ENCODE assay signal across 8 mouse cellular contexts in the genomic region with DNA sequence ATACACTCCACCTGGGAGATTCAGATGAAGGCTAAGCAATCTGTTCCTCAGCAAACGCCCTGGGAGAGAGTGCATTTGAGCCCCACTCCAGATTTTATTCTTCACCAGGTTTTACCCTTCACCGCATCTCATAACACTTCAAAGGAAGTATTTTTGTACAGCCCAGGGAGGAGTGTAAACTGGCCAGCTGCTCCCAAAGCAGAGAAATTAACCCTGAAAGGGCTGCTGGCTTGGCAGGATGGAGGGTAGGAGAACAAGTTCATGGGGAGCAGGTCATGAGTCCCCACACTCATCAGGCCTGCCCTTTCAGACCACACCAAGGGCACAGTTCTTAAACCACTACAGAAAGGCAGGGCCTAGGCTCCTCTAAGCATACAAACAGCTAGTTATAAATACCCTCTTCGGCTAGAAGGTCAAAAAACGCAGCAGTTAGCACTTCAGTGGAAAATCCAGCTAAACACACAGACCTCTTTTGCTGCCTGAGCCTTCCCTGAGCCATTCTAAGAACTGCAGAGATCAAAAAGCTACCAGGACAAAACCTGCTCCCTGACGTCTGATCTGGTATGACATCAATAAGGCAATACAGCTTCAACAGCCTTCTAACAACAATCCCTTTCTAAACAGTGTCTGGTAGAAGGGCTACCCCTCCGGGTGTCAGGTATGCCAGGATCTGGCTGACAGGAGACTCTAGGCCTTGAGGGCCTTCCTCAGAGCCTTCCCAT. TPM values are rescaled to one million over a fixed set of nuclear protein-coding genes. Genes with fewer than 3 reads are reported as not detected.
DNase-seq lines count a peak whose midpoint lies in the region; ATAC-seq lines count a peak whose summit lies in the region.

No protein-coding gene starts in this region.

- peak; percentile 41; the same call in 1 of the 2 replicates for ATAC-seq in forebrain, embryonic 12.5 days (ENCODE audit: low FRiP score)
- ATAC-seq in midbrain, embryonic 16.5 days = peak; percentile 64
- ATAC-seq in megakaryocyte progenitor cell, adult 5-6 weeks (replicated peaks; ENCODE audit: poor library complexity) = no peak

- H3K4me1 ChIP-seq in forebrain, embryonic 12.5 days = peaks cover 69% of the 10 kb centered on the region
- peaks cover 31% of the 10 kb centered on the region for H3K4me1 ChIP-seq in midbrain, embryonic 16.5 days (ENCODE audit: control insufficient read depth, insufficient read depth, low read length)

- WGBS in forebrain, embryonic 12.5 days = 13% methylated on average over 6 of the region's 6 CpGs
- WGBS in midbrain, embryonic 16.5 days = 5% methylated on average over 6 of the region's 6 CpGs

- H3K36me3 ChIP-seq in forebrain, embryonic 12.5 days (replicated peaks) = no peaks in the 10 kb centered on the region
- H3K36me3 ChIP-seq in midbrain, embryonic 16.5 days (ENCODE audit: control insufficient read depth, insufficient read depth, low read length) = no peaks in the 10 kb centered on the region

- H3K9me3 ChIP-seq in forebrain, embryonic 12.5 days = no peaks in the 10 kb centered on the region
- no peaks in the 10 kb centered on the region for H3K9me3 ChIP-seq in midbrain, embryonic 16.5 days (replicated peaks; ENCODE audit: control insufficient read depth, low read length, poor library complexity, severe bottlenecking)

- H3K4me3 ChIP-seq in forebrain, embryonic 12.5 days (replicated peaks) = no peak overlapping the region
- H3K4me3 ChIP-seq in midbrain, embryonic 16.5 days (ENCODE audit: low read depth, low read length) = no peak overlapping the region

- intact Hi-C loops in left cerebral cortex, postnatal 25 days (cut with DNase I) = no loop called here

- peak overlapping the region; percentile 21; the same call in 1 of the 2 replicates for H3K4me2 ChIP-seq in forebrain, embryonic 12.5 days
- no peak overlapping the region for H3K4me2 ChIP-seq in midbrain, embryonic 16.5 days (ENCODE audit: low read length)

- H3K27ac ChIP-seq in forebrain, embryonic 12.5 days = peak overlapping the region; percentile 61
- peak overlapping the region; percentile 69 for H3K27ac ChIP-seq in midbrain, embryonic 16.5 days (ENCODE audit: low read length)

- no peak overlapping the region for H3K9ac ChIP-seq in forebrain, embryonic 12.5 days
- no peak overlapping the region for H3K9ac ChIP-seq in midbrain, embryonic 16.5 days (ENCODE audit: low read depth, low read length)

- DNase-seq in right cerebral cortex, adult 2 months (ENCODE audit: low spot score in 2 of 2) = peak; percentile 22 to 46
- DNase-seq in right cerebral cortex, postnatal 36 days (ENCODE audit: low spot score in 2 of 2) = no peak
- peak; percentile 62 for DNase-seq in hindlimb bud, embryonic 11.5 days (ENCODE audit: extremely low spot score, low read depth, low spot score)
- DNase-seq in left cerebral cortex, postnatal 25 days (ENCODE audit: low spot score in 2 of 2) = peak; percentile 37 to 71
- no peak for DNase-seq in cerebellum, adult 9-10 months

- H3K27me3 ChIP-seq in forebrain, embryonic 12.5 days = no peaks in the 10 kb centered on the region
- H3K27me3 ChIP-seq in midbrain, embryonic 16.5 days (ENCODE audit: control insufficient read depth, insufficient read depth, low read depth, low read length) = no peaks in the 10 kb centered on the region

RNA-seq across cellular contexts. Expression of gene Znrf3, which starts 28.9 kb away (rescaled TPM):
- 9.0 and 10.3 TPM in 2 replicates for polyA plus RNA-seq in forebrain, embryonic 12.5 days (2016; fragmentation: Nextera tagmentation; extraction: Ambion mirVana)
- 10 to 100 TPM; 19.6 to 20.0 TPM for total RNA-seq in left cerebral cortex, postnatal 25 days (2021)
- 7.7 and 9.0 TPM in 2 replicates for polyA plus RNA-seq in midbrain, embryonic 16.5 days (2015; fragmentation: Nextera tagmentation; extraction: Ambion mirVana)
- 4.7 and 9.3 TPM in 2 replicates for total RNA-seq in megakaryocyte progenitor cell, adult 5-6 weeks (2015)
- 2.1 and 2.7 TPM in 2 replicates for total RNA-seq in megakaryocyte progenitor cell, adult 5-6 weeks (2017)

Comparison
In these comparisons a context has a peak if more than half of its experiments do, and no peak if none do; other contexts are left out.
1. DNase-seq: peak in right cerebral cortex, adult 2 months (2 of 2), hindlimb bud, embryonic 11.5 days (single experiment) and left cerebral cortex, postnatal 25 days (2 of 2); none in right cerebral cortex, postnatal 36 days (0 of 2) and cerebellum, adult 9-10 months (single experiment).